Mouse (Mus musculus): ENCODE results near the gene Nanos2. TPM values are rescaled to one million over a fixed set of nuclear protein-coding genes. Genes with fewer than 3 reads are reported as not detected.

Nanos2 gene
- polyA plus RNA-seq, 1 experiment from 2014 or later, result not detected

DNA sequence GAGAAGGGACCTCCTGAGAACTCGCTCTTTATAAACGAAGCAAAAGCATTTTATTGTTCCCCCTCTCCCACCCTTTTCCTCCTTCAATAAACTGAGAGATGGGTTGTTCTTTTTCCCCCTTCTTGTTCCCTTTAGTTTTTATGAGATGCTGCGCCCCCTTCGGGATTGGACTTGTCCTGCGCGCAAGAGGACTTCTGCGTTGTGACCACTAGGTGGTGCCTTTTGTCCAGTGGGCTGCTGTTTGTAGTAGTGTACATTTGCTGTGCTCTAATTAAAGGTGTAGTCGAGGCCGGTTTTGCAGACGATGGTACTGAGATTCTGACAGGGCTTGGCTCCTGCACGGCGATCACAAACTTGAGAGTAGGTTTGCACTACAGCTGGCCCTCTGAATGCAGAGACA lies 19.3 kb downstream of the Nanos2 start:
- WGBS, result 4% methylated on average over 12 of the region's 12 CpGs
- Histone ChIP-seq H3K36me3 (ENCODE audit: control insufficient read depth, insufficient read depth, low read length) (peaks cover 9% of the 10 kb centered on the region), H3K4me1 (replicated peaks; ENCODE audit: control insufficient read depth, insufficient read depth, low read length) (peaks cover 42% of the 10 kb centered on the region), H3K9ac (ENCODE audit: low read length) (no peak overlapping the region; the same call in 1 of the 2 replicates), H3K27ac (ENCODE audit: low read length) (peak overlapping the region; percentile 50), H3K4me3 (ENCODE audit: low read length) (peak overlapping the region; percentile 68), H3K27me3 (ENCODE audit: control insufficient read depth, insufficient read depth, low read depth, low read length) (no peaks in the 10 kb centered on the region), H3K9me3 (ENCODE audit: control insufficient read depth, low read length) (no peaks in the 10 kb centered on the region), H3K4me2 (ENCODE audit: low read depth, low read length) (peak overlapping the region; percentile 84)
- peak; percentile 10; the same call in 1 of the 2 replicates for ATAC-seq (ENCODE audit: low read depth)

GRCm38 (mm10) chr7:19007026-19007977 lies 20.1 kb downstream of the Nanos2 start:
- Histone ChIP-seq H3K9ac (ENCODE audit: low read length) (peak overlapping the region; percentile 50), H3K4me3 (ENCODE audit: low read length) (no peak overlapping the region), H3K4me2 (ENCODE audit: low read depth, low read length) (peak overlapping the region; percentile 37), H3K27me3 (ENCODE audit: control insufficient read depth, insufficient read depth, low read depth, low read length) (no peaks in the 10 kb centered on the region), H3K27ac (ENCODE audit: low read length) (peak overlapping the region; percentile 50), H3K4me1 (replicated peaks; ENCODE audit: control insufficient read depth, insufficient read depth, low read length) (peaks cover 41% of the 10 kb centered on the region), H3K36me3 (ENCODE audit: control insufficient read depth, insufficient read depth, low read length) (peaks cover 9% of the 10 kb centered on the region), H3K9me3 (ENCODE audit: control insufficient read depth, low read length) (no peaks in the 10 kb centered on the region)
- ATAC-seq (ENCODE audit: low read depth), result no peak
- 47% methylated on average over 13 of the region's 13 CpGs for WGBS

GRCm38 (mm10) chr7:19010581-19010980 lies 23.4 kb downstream of the Nanos2 start:
- Histone ChIP-seq H3K36me3 (ENCODE audit: control insufficient read depth, insufficient read depth, low read length) (peaks cover 6% of the 10 kb centered on the region), H3K27ac (ENCODE audit: low read length) (no peak overlapping the region), H3K27me3 (ENCODE audit: control insufficient read depth, insufficient read depth, low read depth, low read length) (no peaks in the 10 kb centered on the region), H3K9ac (ENCODE audit: low read length) (no peak overlapping the region), H3K4me1 (replicated peaks; ENCODE audit: control insufficient read depth, insufficient read depth, low read length) (peaks cover 35% of the 10 kb centered on the region), H3K4me3 (ENCODE audit: low read length) (no peak overlapping the region), H3K9me3 (ENCODE audit: control insufficient read depth, low read length) (no peaks in the 10 kb centered on the region), H3K4me2 (ENCODE audit: low read depth, low read length) (no peak overlapping the region)
- no peak for ATAC-seq (ENCODE audit: low read depth)
- WGBS, result 73% methylated on average over 7 of the region's 7 CpGs

DNA sequence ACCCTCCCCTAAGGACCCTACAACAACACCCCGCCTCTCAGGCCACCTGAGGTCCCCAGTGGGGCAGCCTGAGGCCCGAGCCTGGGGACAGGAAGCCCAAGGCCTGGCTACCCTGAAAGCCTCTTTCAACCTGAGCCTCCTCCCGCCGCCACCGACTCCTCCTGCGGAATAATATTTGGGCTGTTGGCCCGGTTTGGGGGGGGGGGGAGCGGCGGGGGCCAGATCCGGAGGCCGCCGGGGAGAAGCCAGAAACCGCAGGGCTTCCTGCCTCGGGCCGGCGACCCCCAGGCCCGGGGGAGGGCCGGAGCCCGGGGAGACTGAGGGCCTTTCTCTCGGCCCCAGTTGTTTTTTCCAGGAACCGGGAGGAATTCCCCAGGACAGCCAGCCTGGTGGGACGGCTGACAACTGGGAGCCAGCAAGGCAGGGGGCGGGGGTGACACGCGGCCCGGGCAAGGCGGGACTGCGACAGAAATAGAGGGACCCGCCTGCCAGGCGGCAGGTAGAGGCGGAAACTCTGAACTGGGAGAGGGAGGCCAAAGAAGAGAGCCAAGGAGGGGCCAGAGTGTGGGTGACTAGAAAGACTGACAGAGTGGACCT lies 24.9 kb downstream of the Nanos2 start:
- no peaks in the 10 kb centered on the region for H3K27me3 ChIP-seq (ENCODE audit: control insufficient read depth, insufficient read depth, low read depth, low read length)
- peak overlapping the region; percentile 84 for H3K4me2 ChIP-seq (ENCODE audit: low read depth, low read length)
- no peaks in the 10 kb centered on the region for H3K36me3 ChIP-seq (ENCODE audit: control insufficient read depth, insufficient read depth, low read length)
- H3K9me3 ChIP-seq (ENCODE audit: control insufficient read depth, low read length), result no peaks in the 10 kb centered on the region
- peak overlapping the region; percentile 88 for H3K9ac ChIP-seq (ENCODE audit: low read length)
- peak overlapping the region; percentile 52 for H3K4me3 ChIP-seq (ENCODE audit: low read length)
- ATAC-seq (ENCODE audit: low read depth), result peak; percentile 74
- peak overlapping the region; percentile 89 for H3K27ac ChIP-seq (ENCODE audit: low read length)
- peaks cover 20% of the 10 kb centered on the region for H3K4me1 ChIP-seq (replicated peaks; ENCODE audit: control insufficient read depth, insufficient read depth, low read length)
- under 1% methylated on average over 31 of the region's 31 CpGs for WGBS

DNA sequence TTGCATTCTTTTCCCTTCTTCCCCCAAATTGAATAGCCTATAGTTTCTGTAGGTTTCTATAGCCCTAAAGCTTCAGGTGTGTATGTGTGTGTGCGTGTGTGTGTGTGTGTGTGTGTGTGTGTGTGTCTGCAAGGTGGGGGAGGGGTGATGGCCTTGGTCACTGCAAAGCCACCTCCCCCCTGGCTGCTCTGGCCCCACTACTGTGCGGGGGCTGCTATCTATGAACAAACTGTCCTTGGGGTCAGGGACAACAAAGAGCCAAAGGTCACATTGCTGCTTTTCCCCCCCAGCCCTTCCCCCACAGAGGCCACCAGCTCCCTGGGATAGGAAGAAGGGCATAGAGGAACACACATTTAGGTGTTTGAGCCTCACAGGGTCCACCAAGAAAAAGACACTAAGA lies 25.7 kb downstream of the Nanos2 start:
- no peak overlapping the region for H3K4me3 ChIP-seq (ENCODE audit: low read length)
- H3K9me3 ChIP-seq (ENCODE audit: control insufficient read depth, low read length), result no peaks in the 10 kb centered on the region
- 32% methylated on average over 2 of the region's 2 CpGs for WGBS
- H3K27me3 ChIP-seq (ENCODE audit: control insufficient read depth, insufficient read depth, low read depth, low read length), result no peaks in the 10 kb centered on the region
- H3K27ac ChIP-seq (ENCODE audit: low read length), result no peak overlapping the region
- no peaks in the 10 kb centered on the region for H3K36me3 ChIP-seq (ENCODE audit: control insufficient read depth, insufficient read depth, low read length)
- H3K9ac ChIP-seq (ENCODE audit: low read length), result no peak overlapping the region
- peaks cover 14% of the 10 kb centered on the region for H3K4me1 ChIP-seq (replicated peaks; ENCODE audit: control insufficient read depth, insufficient read depth, low read length)
- no peak for ATAC-seq (ENCODE audit: low read depth)
- H3K4me2 ChIP-seq (ENCODE audit: low read depth, low read length), result no peak overlapping the region; the same call in 1 of the 2 replicates

DNA sequence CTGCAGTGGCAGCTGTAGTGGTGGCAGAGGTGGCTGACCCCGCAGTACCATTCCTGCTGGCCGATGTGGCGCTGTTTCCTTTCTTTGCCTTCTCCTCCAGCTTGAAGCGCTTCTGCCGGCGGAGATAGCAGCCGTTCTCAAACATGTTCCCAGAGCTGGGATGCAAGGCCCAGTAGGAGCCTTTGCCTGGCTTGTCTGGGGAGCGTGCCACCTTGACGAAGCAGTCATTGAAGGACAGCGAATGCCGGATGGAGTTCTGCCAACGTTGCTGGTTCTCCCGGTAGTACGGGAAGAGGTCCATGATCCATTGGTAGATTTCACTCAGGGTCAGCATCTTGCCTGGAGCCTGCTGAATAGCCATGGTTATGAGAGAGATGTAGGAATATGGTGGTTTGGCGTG lies 27.3 kb downstream of the Nanos2 start:
- H3K4me1 ChIP-seq (replicated peaks; ENCODE audit: control insufficient read depth, insufficient read depth, low read length), result peaks cover 14% of the 10 kb centered on the region
- 68% methylated on average over 14 of the region's 15 CpGs for WGBS
- ATAC-seq (ENCODE audit: low read depth), result no peak

DNA sequence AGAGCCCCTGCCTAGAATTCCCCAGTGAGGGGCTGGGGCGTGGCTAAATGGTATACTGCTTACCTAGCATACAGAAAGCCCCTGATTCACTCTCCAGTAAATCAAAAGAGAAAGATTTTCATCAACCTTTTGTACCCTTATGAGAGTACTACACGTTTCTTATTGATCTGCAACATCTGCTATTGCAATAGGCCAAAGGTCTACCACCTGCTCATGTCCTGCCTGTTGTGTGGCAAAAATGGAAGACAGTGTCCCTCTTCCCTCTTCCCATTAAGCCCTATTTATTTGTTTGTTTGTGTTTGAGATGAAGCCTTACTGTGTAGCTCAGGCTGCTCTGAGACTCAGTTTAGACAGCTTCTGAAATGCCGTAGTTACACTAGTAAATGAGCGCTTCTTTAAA lies 28.8 kb downstream of the Nanos2 start:
- Histone ChIP-seq H3K9ac (ENCODE audit: low read length) (no peak overlapping the region), H3K4me2 (ENCODE audit: low read depth, low read length) (no peak overlapping the region), H3K9me3 (ENCODE audit: control insufficient read depth, low read length) (no peaks in the 10 kb centered on the region), H3K36me3 (ENCODE audit: control insufficient read depth, insufficient read depth, low read length) (no peaks in the 10 kb centered on the region), H3K27me3 (ENCODE audit: control insufficient read depth, insufficient read depth, low read depth, low read length) (peaks cover under 1% of the 10 kb centered on the region; the same call in 1 of the 2 replicates), H3K27ac (ENCODE audit: low read length) (no peak overlapping the region), H3K4me1 (replicated peaks; ENCODE audit: control insufficient read depth, insufficient read depth, low read length) (peaks cover 17% of the 10 kb centered on the region), H3K4me3 (ENCODE audit: low read length) (no peak overlapping the region)
- 87% methylated on average over 4 of the region's 4 CpGs for WGBS
- ATAC-seq (ENCODE audit: low read depth), result no peak

More for the DNA sequence above, 27.3 kb downstream of the Nanos2 start:
- H3K27me3 ChIP-seq (ENCODE audit: control insufficient read depth, insufficient read depth, low read depth, low read length), result no peaks in the 10 kb centered on the region
- H3K9me3 ChIP-seq (ENCODE audit: control insufficient read depth, low read length), result no peaks in the 10 kb centered on the region
- no peak overlapping the region for H3K4me2 ChIP-seq (ENCODE audit: low read depth, low read length)
- H3K4me3 ChIP-seq (ENCODE audit: low read length), result no peak overlapping the region
- no peaks in the 10 kb centered on the region for H3K36me3 ChIP-seq (ENCODE audit: control insufficient read depth, insufficient read depth, low read length)
- no peak overlapping the region for H3K9ac ChIP-seq (ENCODE audit: low read length)
- H3K27ac ChIP-seq (ENCODE audit: low read length), result no peak overlapping the region

- Histone ChIP-seq H3K27me3 (ENCODE audit: control insufficient read depth, insufficient read depth, low read depth, low read length) (peaks cover 12% of the 10 kb centered on the region; the same call in 1 of the 2 replicates), H3K9me3 (ENCODE audit: control insufficient read depth, low read length) (no peaks in the 10 kb centered on the region), H3K4me3 (ENCODE audit: low read length) (no peak overlapping the region), H3K9ac (ENCODE audit: low read length) (no peak overlapping the region), H3K27ac (ENCODE audit: low read length) (no peak overlapping the region), H3K4me1 (replicated peaks; ENCODE audit: control insufficient read depth, insufficient read depth, low read length) (peaks cover 5% of the 10 kb centered on the region; the same call in 1 of the 2 replicates), H3K4me2 (ENCODE audit: low read depth, low read length) (no peak overlapping the region), H3K36me3 (ENCODE audit: control insufficient read depth, insufficient read depth, low read length) (no peaks in the 10 kb centered on the region)
- no peak for ATAC-seq (ENCODE audit: low read depth)
- WGBS, result 86% methylated on average over 7 of the region's 7 CpGs
Observed at GRCm38 (mm10) chr7:19017909-19018308, 30.7 kb downstream of the Nanos2 start.

GRCm38 (mm10) chr7:19021048-19021447 lies 33.8 kb downstream of the Nanos2 start:
- H3K4me3 ChIP-seq (ENCODE audit: low read length), result no peak overlapping the region
- H3K9ac ChIP-seq (ENCODE audit: low read length), result no peak overlapping the region
- H3K36me3 ChIP-seq (ENCODE audit: control insufficient read depth, insufficient read depth, low read length), result no peaks in the 10 kb centered on the region
- peaks cover 15% of the 10 kb centered on the region for H3K4me1 ChIP-seq (replicated peaks; ENCODE audit: control insufficient read depth, insufficient read depth, low read length)
- no peaks in the 10 kb centered on the region for H3K9me3 ChIP-seq (ENCODE audit: control insufficient read depth, low read length)
- no peak for ATAC-seq (ENCODE audit: low read depth)
- no peak overlapping the region for H3K27ac ChIP-seq (ENCODE audit: low read length)
- H3K27me3 ChIP-seq (ENCODE audit: control insufficient read depth, insufficient read depth, low read depth, low read length), result peaks cover 21% of the 10 kb centered on the region
- WGBS, result 5% methylated on average over 8 of the region's 8 CpGs
- no peak overlapping the region for H3K4me2 ChIP-seq (ENCODE audit: low read depth, low read length)
